Mouse (Mus musculus) heart, adult 2 months (tissue): ENCODE measurements at regions not wholly inside any gene's neighbourhood (a gene's known extent, or its start where the extent isn't known, plus 50 kb on each side); places are given as distances from the start of the nearest gene placed in this dataset.
A peak's percentile ranks its signal among the peaks of the same experiment; 100 is the strongest.

Experiments used
- DNase-seq, 2 experiments: peaks; one replicate each; pipeline ENCODE4 v3.0.0; 2021
- H3K27ac ChIP-seq: fragments of 200-600 bp; 2 replicates; pipeline ENCODE4 v1.8.1; 2022
- H3K27me3 ChIP-seq: fragments of 200-500 bp; 2 replicates; pipeline ENCODE4 v1.6.1; 2012; ENCODE audit warnings: mild to moderate bottlenecking, low read length, inconsistent platforms, mixed read lengths; ENCODE audit not compliant: control insufficient read depth, insufficient read depth
- H3K36me3 ChIP-seq: fragments of 200-500 bp; 2 replicates; pipeline ENCODE4 v1.6.1; 2012; ENCODE audit warnings: low read length, inconsistent platforms; ENCODE audit not compliant: control insufficient read depth, insufficient read depth
- H3K4me1 ChIP-seq: fragments of 200-500 bp; 2 replicates; pipeline ENCODE4 v1.6.1; 2011; ENCODE audit warnings: low read length; ENCODE audit not compliant: control insufficient read depth, insufficient read depth
- H3K4me3 ChIP-seq: fragments of 200-600 bp; 2 replicates; pipeline ENCODE4 v1.8.1; 2022
- H3K79me2 ChIP-seq: fragments of 200-500 bp; replicated peaks from 2 replicates; pipeline ENCODE4 v1.6.1; 2012; ENCODE audit warnings: mild to moderate bottlenecking, inconsistent platforms, low read length, moderate library complexity, mixed read lengths; ENCODE audit not compliant: control insufficient read depth, insufficient read depth
- H3K9ac ChIP-seq: fragments of 200-500 bp; 2 replicates; pipeline ENCODE4 v1.6.1; 2012; ENCODE audit warnings: low read depth, mild to moderate bottlenecking, control low read depth, inconsistent platforms, low read length, mixed read lengths
- CTCF ChIP-seq: fragments of 200-600 bp; IDR thresholded peaks from 2 replicates; pipeline ENCODE4 v1.8.1; 2022; ENCODE audit warnings: antibody characterized with exemption, mild to moderate bottlenecking, moderate library complexity
- EP300 ChIP-seq: fragments of 200-500 bp; IDR thresholded peaks from 2 replicates; pipeline ENCODE4 v1.6.1; 2011; ENCODE audit warnings: low read depth, low read length, control low read depth; ENCODE audit not compliant: insufficient read depth
- POLR2A ChIP-seq: fragments of 200-500 bp; IDR thresholded peaks from 2 replicates; pipeline ENCODE4 v1.6.1; 2011; ENCODE audit warnings: mild to moderate bottlenecking, low read depth, low read length, control low read depth; ENCODE audit not compliant: insufficient read depth
- WGBS: fragments of 180-500 bp; shearing (Covaris S2); methylation state at CpG from one replicate; pipeline ENCODE4 v1.1.7; 2018; 5-methylcytosine and 5-hydroxymethylcytosine counted together
- intact Hi-C: fragments of 180-260 bp; cut with DNase I; formaldehyde crosslinking; loops from one replicate; pipeline ENCODE4 v1.15.1; 2025

DNA sequence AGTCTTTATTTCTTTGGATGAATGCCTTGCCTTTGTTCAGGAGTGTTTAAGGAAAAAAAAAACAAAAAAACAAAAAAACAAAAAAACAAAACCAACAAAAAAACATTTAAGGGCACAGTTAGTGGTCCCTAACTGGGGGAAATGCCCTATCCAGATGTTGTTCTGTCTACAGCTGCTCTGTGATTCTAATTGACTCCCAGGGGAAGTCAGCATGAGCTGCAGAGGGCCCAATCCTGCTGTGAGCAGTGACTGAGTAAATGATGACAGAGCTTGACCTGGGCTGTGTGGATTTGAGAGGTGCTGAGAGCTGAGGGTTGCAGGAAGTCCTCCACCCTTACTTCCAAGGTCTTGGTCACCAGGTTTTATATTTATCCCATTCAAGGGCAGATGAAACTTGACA lies 812.5 kb downstream of the Robo1 start:
- Histone ChIP-seq H3K79me2 (no peaks in the 10 kb centered on the region), H3K36me3 (no peaks in the 10 kb centered on the region), H3K4me3 (no peak overlapping the region), H3K9ac (no peak overlapping the region), H3K27ac (no peak overlapping the region), H3K4me1 (no peaks in the 10 kb centered on the region), H3K27me3 (no peaks in the 10 kb centered on the region)
- intact Hi-C loops, result no loop called here
- DNase-seq, result no peak
- TF ChIP-seq CTCF (no peak), POLR2A (no peak), EP300 (no peak)

DNA sequence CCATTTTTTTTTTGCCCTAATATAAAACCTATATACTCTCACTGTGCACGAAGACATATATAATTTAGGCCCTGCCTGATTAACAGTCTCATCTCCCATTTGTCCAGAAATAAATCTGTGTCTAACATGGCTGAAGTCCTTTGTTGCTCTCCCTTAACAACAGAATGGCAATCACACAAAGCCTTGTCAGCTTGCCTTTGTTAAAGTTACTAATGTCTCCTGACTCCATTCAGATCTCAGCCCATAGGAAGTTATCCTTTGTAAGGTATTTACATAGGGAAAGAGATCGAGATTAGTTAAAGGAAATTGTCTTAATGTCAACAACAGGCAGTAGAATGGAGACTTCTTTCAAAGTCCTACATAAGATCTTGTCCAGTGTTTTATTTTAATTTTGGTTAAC lies 809.2 kb downstream of the Robo1 start:
- no peak overlapping the region for H3K4me3 ChIP-seq
- H3K27ac ChIP-seq, result no peak overlapping the region
- DNase-seq, result no peak
- no peaks in the 10 kb centered on the region for H3K27me3 ChIP-seq
- no peaks in the 10 kb centered on the region for H3K36me3 ChIP-seq
- intact Hi-C loops, result no loop called here
- H3K79me2 ChIP-seq, result no peaks in the 10 kb centered on the region
- no peaks in the 10 kb centered on the region for H3K4me1 ChIP-seq
- TF ChIP-seq CTCF (no peak), EP300 (no peak), POLR2A (no peak)
- WGBS, result 53% methylated on average over 2 of the region's 2 CpGs
- H3K9ac ChIP-seq, result no peak overlapping the region

DNA sequence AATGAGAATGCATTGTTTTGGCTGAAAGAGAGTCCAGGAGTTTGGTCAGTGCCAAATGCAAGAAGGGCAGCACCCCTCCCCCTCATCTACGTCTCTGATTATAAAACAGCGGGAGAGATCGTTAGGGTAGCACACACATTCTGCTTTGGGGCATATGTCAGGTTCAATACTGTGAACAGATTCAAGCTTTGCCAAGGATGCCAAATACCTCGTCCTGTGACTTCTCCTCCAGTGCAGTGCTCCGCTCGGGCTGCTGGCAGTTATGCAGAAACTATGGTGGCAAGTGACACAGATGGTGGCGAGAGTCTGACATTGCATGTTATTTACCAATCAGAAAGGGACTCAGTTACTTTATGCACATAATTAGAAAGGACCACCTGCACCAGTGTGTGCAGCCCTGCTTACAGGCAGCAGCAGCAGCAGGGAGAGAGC lies 799.9 kb downstream of the Robo1 start:
- no peaks in the 10 kb centered on the region for H3K79me2 ChIP-seq
- no peak overlapping the region for H3K9ac ChIP-seq
- no peak for TF ChIP-seq POLR2A
- no peaks in the 10 kb centered on the region for H3K27me3 ChIP-seq
- H3K27ac ChIP-seq, result no peak overlapping the region
- DNase-seq, result no peak
- WGBS, result 86% methylated on average over 7 of the region's 7 CpGs
- H3K4me3 ChIP-seq, result no peak overlapping the region
- no peaks in the 10 kb centered on the region for H3K36me3 ChIP-seq
- no peaks in the 10 kb centered on the region for H3K4me1 ChIP-seq
- intact Hi-C loops, result no loop called here

DNA sequence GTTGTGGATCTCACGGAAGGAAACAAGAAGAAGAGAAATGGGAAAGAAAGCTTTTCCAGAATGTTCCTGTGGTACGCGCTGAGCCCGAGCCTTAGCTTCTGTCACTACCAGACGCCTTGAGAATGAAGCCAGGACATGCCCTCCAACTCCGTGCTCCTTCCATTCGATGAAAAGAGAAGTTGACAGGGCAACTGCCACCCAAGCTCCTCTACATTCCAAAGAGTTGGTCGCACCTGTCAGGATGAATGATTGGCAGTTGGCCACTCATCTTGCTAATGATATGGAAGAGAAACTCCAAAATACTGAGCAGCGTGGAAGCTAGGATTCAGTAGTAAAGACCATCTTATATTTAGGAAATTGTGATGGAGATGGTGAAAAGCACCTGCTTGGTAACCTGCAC lies 799.5 kb downstream of the Robo1 start:
- no peaks in the 10 kb centered on the region for H3K36me3 ChIP-seq
- H3K27me3 ChIP-seq, result no peaks in the 10 kb centered on the region
- no peak overlapping the region for H3K27ac ChIP-seq
- WGBS, result 91% methylated on average over 9 of the region's 9 CpGs
- no peaks in the 10 kb centered on the region for H3K4me1 ChIP-seq
- no peak overlapping the region for H3K4me3 ChIP-seq
- intact Hi-C loops, result no loop called here
- no peak for TF ChIP-seq EP300
- TF ChIP-seq CTCF, result no peak
- no peak for TF ChIP-seq POLR2A
- H3K9ac ChIP-seq, result no peak overlapping the region
- DNase-seq, result no peak
- H3K79me2 ChIP-seq, result no peaks in the 10 kb centered on the region

DNA sequence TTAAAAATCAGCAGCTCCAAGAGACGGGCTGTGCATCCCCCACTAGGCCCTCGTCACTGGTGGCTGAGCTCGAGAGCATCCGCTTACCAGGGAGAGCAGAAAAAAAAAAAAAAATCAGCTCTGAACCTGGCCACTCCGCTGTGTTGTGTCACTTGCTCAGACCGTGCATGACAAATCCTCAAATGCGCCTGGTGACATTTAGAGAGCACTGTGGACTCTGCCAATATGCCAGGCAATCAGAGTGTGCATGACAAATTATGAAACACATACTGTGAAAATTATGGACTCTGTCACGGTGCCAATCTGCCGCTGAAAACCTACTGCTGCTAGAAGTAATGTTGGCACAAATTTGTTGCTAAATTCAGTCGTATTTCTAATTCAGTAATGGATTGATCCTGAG lies 797.4 kb downstream of the Robo1 start:
- TF ChIP-seq CTCF (no peak), EP300 (no peak), POLR2A (no peak)
- intact Hi-C loops, result no loop called here
- 55% methylated on average over 10 of the region's 10 CpGs for WGBS
- no peaks in the 10 kb centered on the region for H3K27me3 ChIP-seq
- no peaks in the 10 kb centered on the region for H3K36me3 ChIP-seq
- no peak overlapping the region for H3K4me3 ChIP-seq
- H3K4me1 ChIP-seq, result no peaks in the 10 kb centered on the region
- no peaks in the 10 kb centered on the region for H3K79me2 ChIP-seq
- H3K27ac ChIP-seq, result no peak overlapping the region
- H3K9ac ChIP-seq, result no peak overlapping the region
- no peak for DNase-seq

DNA sequence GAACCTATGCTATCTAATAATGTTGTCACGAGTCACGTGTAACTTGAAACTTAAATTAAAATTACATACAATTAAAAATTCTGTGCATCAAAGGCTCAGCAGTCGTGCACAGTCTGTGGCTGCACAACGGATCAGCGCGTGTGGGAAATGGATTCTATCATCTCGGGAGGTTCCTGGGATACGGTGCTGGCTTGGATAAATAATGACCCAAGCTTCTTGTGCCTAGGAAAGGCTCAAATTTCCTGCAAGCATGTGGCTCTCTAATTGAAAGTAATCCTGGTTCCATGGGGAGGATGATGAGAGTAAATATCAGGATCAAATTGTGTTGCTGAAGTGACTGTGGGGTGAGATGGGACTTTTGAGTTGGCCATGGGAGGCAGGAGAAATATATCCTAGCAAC lies 792.2 kb downstream of the Robo1 start:
- no peaks in the 10 kb centered on the region for H3K36me3 ChIP-seq
- no peak overlapping the region for H3K9ac ChIP-seq
- WGBS, result 79% methylated on average over 8 of the region's 8 CpGs
- intact Hi-C loops, result no loop called here
- H3K4me3 ChIP-seq, result no peak overlapping the region
- no peaks in the 10 kb centered on the region for H3K79me2 ChIP-seq
- TF ChIP-seq POLR2A (no peak), EP300 (no peak), CTCF (no peak)
- H3K27ac ChIP-seq, result no peak overlapping the region
- no peaks in the 10 kb centered on the region for H3K4me1 ChIP-seq
- DNase-seq, result no peak
- H3K27me3 ChIP-seq, result no peaks in the 10 kb centered on the region

DNA sequence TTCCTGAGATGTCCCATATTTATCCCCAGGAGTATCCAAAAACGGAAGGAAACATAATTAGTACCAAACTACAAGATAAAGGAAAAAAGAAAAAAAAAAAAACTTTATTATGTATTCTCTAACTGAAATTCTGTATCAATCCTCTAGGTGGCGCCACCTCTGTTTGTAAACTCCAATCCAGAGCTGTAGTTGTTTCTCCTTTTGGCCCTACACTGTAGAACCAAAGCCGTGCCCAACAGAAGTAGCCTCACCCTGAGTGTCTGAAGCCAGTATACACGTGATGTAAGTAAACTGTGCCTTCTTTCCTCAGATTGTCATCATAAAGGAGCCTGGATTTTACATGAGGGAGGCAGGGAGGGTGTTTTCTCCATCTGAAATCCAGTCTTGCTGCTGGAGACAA lies 790.7 kb downstream of the Robo1 start:
- TF ChIP-seq CTCF, result peak; percentile 71
- no peak for TF ChIP-seq EP300
- TF ChIP-seq POLR2A, result no peak
- intact Hi-C loops, result loop anchor here (2.0 kb wide), 1 partner anchor 1314 kb away; no protein-coding TSS in a partner anchor
- WGBS, result 11% methylated on average over 4 of the region's 4 CpGs

More for the DNA sequence above, 790.7 kb downstream of the Robo1 start:
- no peaks in the 10 kb centered on the region for H3K4me1 ChIP-seq
- H3K36me3 ChIP-seq, result no peaks in the 10 kb centered on the region
- H3K9ac ChIP-seq, result no peak overlapping the region
- no peak overlapping the region for H3K4me3 ChIP-seq
- H3K79me2 ChIP-seq, result no peaks in the 10 kb centered on the region
- H3K27me3 ChIP-seq, result no peaks in the 10 kb centered on the region
- no peak overlapping the region for H3K27ac ChIP-seq
- DNase-seq, result no peak
